Mouse (Mus musculus) frontal cortex, postnatal 10 days (tissue): ENCODE results near the gene Abhd8.
"Not testable (repeated sequence)": the region's sequence is repeated elsewhere in the genome, so short reads cannot be mapped to it uniquely, and the experiment has no call there.

Experiments
- DNase-seq, 2 experiments: peaks; one replicate each; pipeline ENCODE4 v3.0.0; 2022; ENCODE audit warnings: low spot score in 2 of 2, mixed read lengths in 1 of 2

The Abhd8 gene

GRCm38 (mm10) chr8:71461152-71461840 lies 2.2 kb downstream of the Abhd8 start:
- peak in 1 of 2 experiments; percentile 45 for DNase-seq

- DNase-seq: no peak
Measured at GRCm38 (mm10) chr8:71460716-71461115, 2.7 kb downstream of the Abhd8 start.

- DNase-seq: peak; percentile 9 to 18
Measured at GRCm38 (mm10) chr8:71457659-71458270, 5.7 kb downstream of the Abhd8 start.

GRCm38 (mm10) chr8:71456906-71457305 lies 6.5 kb downstream of the Abhd8 start:
- peak in 1 of 2 experiments; percentile 7 for DNase-seq

- DNase-seq: peak in 1 of 2 experiments; percentile 3
Measured at GRCm38 (mm10) chr8:71454668-71455067, 8.8 kb downstream of the Abhd8 start.

GRCm38 (mm10) chr8:71452669-71453068 lies 10.8 kb downstream of the Abhd8 start:
- peak in 1 of 2 experiments; percentile 2 for DNase-seq

- no peak for DNase-seq
Measured at GRCm38 (mm10) chr8:71451777-71452176, 11.7 kb downstream of the Abhd8 start.

- no peak for DNase-seq
Measured at GRCm38 (mm10) chr8:71451337-71451736, 12.1 kb downstream of the Abhd8 start.

- DNase-seq: no peak
Measured at GRCm38 (mm10) chr8:71445096-71445495, 18.4 kb downstream of the Abhd8 start.

- no peak for DNase-seq
Measured at GRCm38 (mm10) chr8:71441404-71441803, 22.1 kb downstream of the Abhd8 start.

- no peak for DNase-seq
Measured at GRCm38 (mm10) chr8:71437041-71437440, 26.4 kb downstream of the Abhd8 start.

GRCm38 (mm10) chr8:71432935-71433334 lies 30.5 kb downstream of the Abhd8 start:
- DNase-seq: not testable (repeated sequence)

- no peak for DNase-seq
Measured at GRCm38 (mm10) chr8:71422121-71422520, 41.3 kb downstream of the Abhd8 start.

GRCm38 (mm10) chr8:71411535-71412273 lies 51.8 kb downstream of the Abhd8 start:
- DNase-seq: no peak

GRCm38 (mm10) chr8:71408231-71408630 lies 55.2 kb downstream of the Abhd8 start:
- no peak for DNase-seq

- DNase-seq: no peak
Measured at GRCm38 (mm10) chr8:71407441-71407840, 56.0 kb downstream of the Abhd8 start.
